Mouse (Mus musculus) ES-Bruce4 (cell line): ENCODE data around the gene Ids. TPM values are rescaled to one million over a fixed set of nuclear protein-coding genes. Genes with fewer than 3 reads are reported as not detected.

Experiments
- H3K27ac ChIP-seq: 2 replicates; pipeline ENCODE4 v1.5.1; 2012; ENCODE audit warnings: low read length, inconsistent platforms; ENCODE audit not compliant: insufficient read depth
- H3K27me3 ChIP-seq: 2 replicates; pipeline ENCODE4 v1.6.1; 2012; ENCODE audit warnings: mild to moderate bottlenecking, low read length, inconsistent platforms; ENCODE audit not compliant: control insufficient read depth, poor library complexity, insufficient read depth, severe bottlenecking
- H3K36me3 ChIP-seq: 2 replicates; pipeline ENCODE4 v1.6.1; 2012; ENCODE audit warnings: inconsistent platforms, mild to moderate bottlenecking, low read length, moderate library complexity; ENCODE audit not compliant: control insufficient read depth, poor library complexity, insufficient read depth, severe bottlenecking
- H3K4me1 ChIP-seq: one replicate; pipeline ENCODE4 v1.8.1; 2011; ENCODE audit warnings: low read length; ENCODE audit not compliant: control insufficient read depth, insufficient read depth
- H3K4me3 ChIP-seq: 2 replicates; pipeline ENCODE4 v1.5.1; 2011; ENCODE audit warnings: low read depth, mild to moderate bottlenecking, low read length
- H3K9ac ChIP-seq: 2 replicates; pipeline ENCODE4 v1.6.1; 2012; ENCODE audit warnings: low read depth, mild to moderate bottlenecking, inconsistent platforms; ENCODE audit not compliant: poor library complexity, severe bottlenecking
- H3K9me3 ChIP-seq: replicated peaks from 2 replicates; pipeline ENCODE4 v1.6.1; 2012; ENCODE audit warnings: mild to moderate bottlenecking, low read length, inconsistent platforms; ENCODE audit not compliant: control insufficient read depth, poor library complexity, insufficient read depth, severe bottlenecking
- CTCF ChIP-seq: IDR thresholded peaks from one replicate; pipeline ENCODE4 v1.8.1; 2011; ENCODE audit warnings: low read depth, low read length
- EP300 ChIP-seq: IDR thresholded peaks from 2 replicates; pipeline ENCODE4 v1.6.1; 2011; ENCODE audit warnings: low read depth, low read length; ENCODE audit not compliant: insufficient read depth
- POLR2A ChIP-seq: IDR thresholded peaks from one replicate; pipeline ENCODE4 v1.8.1; 2011; ENCODE audit warnings: low read length; ENCODE audit not compliant: insufficient read depth
- polyA plus RNA-seq: library from polyadenylated mRNA; stranded (reverse); fragments of >200 nt; gene quantifications from 2 replicates; pipeline ENCODE4 v1.2.4, GENCODE M21; 2011; ENCODE audit warnings: low read depth; ENCODE audit not compliant: missing spikeins, insufficient read depth, insufficient read length

The Ids gene
- polyA plus RNA-seq, 1 experiment: 19.0 TPM

DNA sequence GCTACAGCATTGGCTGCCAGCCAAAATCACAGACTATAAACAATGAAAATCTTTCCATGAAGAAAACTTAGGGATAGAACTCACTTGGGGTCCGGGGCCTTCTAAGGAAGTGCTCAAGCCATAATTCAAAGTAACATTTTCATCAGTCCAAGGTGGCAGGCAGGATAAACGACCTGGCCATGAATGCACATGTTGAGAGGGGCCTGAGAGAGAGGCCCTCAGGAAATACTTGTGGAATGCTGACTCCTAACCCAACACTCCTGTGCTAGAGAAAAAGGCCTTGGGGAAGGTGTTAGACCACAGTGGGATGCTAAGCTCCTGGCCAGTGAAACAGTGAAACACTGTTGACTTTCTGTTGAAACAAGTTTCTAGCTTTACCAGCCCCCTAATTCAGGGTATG lies 45.6 kb downstream of the Ids start:
- no peak overlapping the region for H3K9ac ChIP-seq
- H3K36me3 ChIP-seq: no peaks in the 10 kb centered on the region
- H3K4me1 ChIP-seq: no peaks in the 10 kb centered on the region
- H3K9me3 ChIP-seq: no peaks in the 10 kb centered on the region
- no peak for TF ChIP-seq EP300
- TF ChIP-seq POLR2A: no peak
- no peak for TF ChIP-seq CTCF
- H3K27ac ChIP-seq: no peak overlapping the region
- no peaks in the 10 kb centered on the region for H3K27me3 ChIP-seq
- no peak overlapping the region for H3K4me3 ChIP-seq

DNA sequence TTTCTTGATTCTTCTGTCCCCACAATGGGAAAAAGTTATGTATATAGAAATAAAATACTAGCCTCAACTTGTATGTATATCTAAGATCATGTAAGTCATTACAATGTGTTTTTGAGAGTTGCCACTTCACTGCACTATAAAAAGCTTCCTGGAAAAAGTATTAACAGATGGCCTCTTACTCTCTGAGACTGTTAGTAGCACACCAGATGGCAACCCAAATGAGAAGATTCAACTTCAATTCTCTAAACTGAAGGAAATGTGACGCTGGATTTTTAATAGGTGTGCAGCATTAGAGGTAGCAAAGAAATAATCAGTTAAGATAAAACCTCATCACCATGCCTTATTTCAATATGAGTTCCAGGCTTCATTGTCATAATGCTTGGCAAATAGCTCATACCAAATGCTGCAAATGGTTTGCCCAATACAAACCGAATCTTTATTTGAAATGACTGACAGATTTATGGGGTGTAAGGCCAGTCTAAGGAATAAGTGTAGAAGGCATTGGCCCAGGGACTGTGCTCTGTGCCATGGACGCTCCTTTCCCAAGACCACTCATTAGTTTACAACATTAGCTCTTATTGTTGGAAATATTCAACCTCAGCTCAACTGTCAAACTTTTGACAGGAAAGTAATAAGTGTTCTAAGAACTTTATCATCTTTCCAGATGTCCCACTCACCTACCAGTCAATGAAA lies 49.8 kb downstream of the Ids start:
- H3K4me3 ChIP-seq: no peak overlapping the region
- no peaks in the 10 kb centered on the region for H3K27me3 ChIP-seq
- no peak overlapping the region for H3K27ac ChIP-seq
- H3K4me1 ChIP-seq: no peaks in the 10 kb centered on the region
- H3K9me3 ChIP-seq: no peaks in the 10 kb centered on the region
- H3K36me3 ChIP-seq: no peaks in the 10 kb centered on the region
- TF ChIP-seq EP300 (no peak), POLR2A (no peak), CTCF (no peak)
- H3K9ac ChIP-seq: no peak overlapping the region

Other genes starting within 250 kb of the Ids start
- gene 1110012L19Rik, start 20.8 kb upstream of the Ids start, polyA plus RNA-seq: 46.8 and 50.1 TPM in 2 replicates
- gene Tmem185a, start 112.1 kb upstream of the Ids start, polyA plus RNA-seq: 69.3 and 76.1 TPM in 2 replicates